Mouse (Mus musculus) neural tube, embryonic 15.5 days (tissue): ENCODE measurements around the gene Samhd1. TPM values are rescaled to one million over a fixed set of nuclear protein-coding genes. Genes with fewer than 3 reads are reported as not detected.

ENCODE experiments used
- ATAC-seq: fragments of 200-750 bp; cut with Nextera tagmentation; 2 replicates; pipeline ENCODE4 v1.8.0; 2017; ENCODE audit warnings: mild to moderate bottlenecking, moderate TSS enrichment, moderate library complexity; ENCODE audit not compliant: low FRiP score
- H3K27ac ChIP-seq: fragments of 300-500 bp; sonication (generic); replicated peaks from 2 replicates; pipeline ENCODE4 v1.5.1; 2015; ENCODE audit warnings: mild to moderate bottlenecking, inconsistent platforms
- H3K27me3 ChIP-seq: fragments of 300-500 bp; sonication (generic); replicated peaks from 2 replicates; pipeline ENCODE4 v1.6.1; 2015; ENCODE audit warnings: inconsistent platforms
- H3K36me3 ChIP-seq: fragments of 300-500 bp; sonication (generic); 2 replicates; pipeline ENCODE4 v1.6.1; 2015; ENCODE audit warnings: inconsistent platforms
- H3K4me1 ChIP-seq: fragments of 300-500 bp; sonication (generic); 2 replicates; pipeline ENCODE4 v1.6.1; 2015; ENCODE audit warnings: inconsistent platforms
- H3K4me2 ChIP-seq: fragments of 300-500 bp; sonication (generic); 2 replicates; pipeline ENCODE4 v1.6.1; 2015; ENCODE audit warnings: inconsistent platforms, mild to moderate bottlenecking, moderate library complexity
- H3K4me3 ChIP-seq: fragments of 300-500 bp; sonication (generic); replicated peaks from 2 replicates; pipeline ENCODE4 v1.5.1; 2015; ENCODE audit warnings: mild to moderate bottlenecking, inconsistent platforms
- H3K9ac ChIP-seq: fragments of 300-500 bp; sonication (generic); replicated peaks from 2 replicates; pipeline ENCODE4 v1.6.1; 2015; ENCODE audit warnings: mild to moderate bottlenecking, inconsistent platforms
- H3K9me3 ChIP-seq: fragments of 300-500 bp; sonication (generic); replicated peaks from 2 replicates; pipeline ENCODE4 v1.6.1; 2016; ENCODE audit warnings: inconsistent platforms
- WGBS: fragments of 180-500 bp; shearing (Covaris S2); methylation state at CpG from one replicate; pipeline ENCODE4 v1.1.7; 2015; ENCODE audit warnings: mixed read lengths; 5-methylcytosine and 5-hydroxymethylcytosine counted together
- polyA plus RNA-seq: library from polyadenylated mRNA; unstranded; fragments of >200 nt; fragmentation: Nextera tagmentation; extraction: Ambion mirVana; gene quantifications from 2 replicates; pipeline ENCODE4 v1.2.1, GENCODE M21; 2015

Gene Samhd1
- polyA plus RNA-seq, 1 experiment from 2014 or later, result 11.9 TPM

- H3K27ac ChIP-seq, result no peak overlapping the region
- H3K4me3 ChIP-seq, result no peak overlapping the region
- WGBS, result 92% methylated on average over 8 of the region's 8 CpGs
- no peak overlapping the region for H3K4me2 ChIP-seq
- H3K27me3 ChIP-seq, result no peaks in the 10 kb centered on the region
- H3K9ac ChIP-seq, result no peak overlapping the region
- H3K4me1 ChIP-seq, result no peaks in the 10 kb centered on the region
- no peaks in the 10 kb centered on the region for H3K9me3 ChIP-seq
- H3K36me3 ChIP-seq, result peaks cover 22% of the 10 kb centered on the region
- no peak for ATAC-seq
These were observed 13.3 kb downstream of the Samhd1 start for GRCm38 (mm10) chr2:157121766-157122165.

GRCm38 (mm10) chr2:157119075-157119474, 16.0 kb downstream of the Samhd1 start:
- no peak for ATAC-seq
- H3K9me3 ChIP-seq, result no peaks in the 10 kb centered on the region
- H3K4me1 ChIP-seq, result no peaks in the 10 kb centered on the region
- no peak overlapping the region for H3K9ac ChIP-seq
- no peak overlapping the region for H3K4me2 ChIP-seq
- H3K4me3 ChIP-seq, result no peak overlapping the region
- H3K36me3 ChIP-seq, result peaks cover 21% of the 10 kb centered on the region
- H3K27me3 ChIP-seq, result no peaks in the 10 kb centered on the region
- no peak overlapping the region for H3K27ac ChIP-seq
- 66% methylated on average over 3 of the region's 3 CpGs for WGBS

GRCm38 (mm10) chr2:157118556-157118955, 16.5 kb downstream of the Samhd1 start:
- ATAC-seq, result no peak
- H3K9me3 ChIP-seq, result no peaks in the 10 kb centered on the region
- no peaks in the 10 kb centered on the region for H3K4me1 ChIP-seq
- H3K27ac ChIP-seq, result no peak overlapping the region
- no peak overlapping the region for H3K4me2 ChIP-seq
- no peak overlapping the region for H3K9ac ChIP-seq
- no peak overlapping the region for H3K4me3 ChIP-seq
- H3K27me3 ChIP-seq, result no peaks in the 10 kb centered on the region
- 86% methylated on average over 4 of the region's 4 CpGs for WGBS
- H3K36me3 ChIP-seq, result peaks cover 26% of the 10 kb centered on the region

GRCm38 (mm10) chr2:157116964-157117363, 18.1 kb downstream of the Samhd1 start:
- no peak overlapping the region for H3K27ac ChIP-seq
- no peak overlapping the region for H3K4me2 ChIP-seq
- 22% methylated on average over 3 of the region's 3 CpGs for WGBS
- no peak for ATAC-seq
- no peak overlapping the region for H3K9ac ChIP-seq
- H3K9me3 ChIP-seq, result no peaks in the 10 kb centered on the region
- no peaks in the 10 kb centered on the region for H3K27me3 ChIP-seq
- H3K36me3 ChIP-seq, result peaks cover 33% of the 10 kb centered on the region
- no peaks in the 10 kb centered on the region for H3K4me1 ChIP-seq
- no peak overlapping the region for H3K4me3 ChIP-seq

- Histone ChIP-seq H3K4me3 (no peak overlapping the region), H3K9me3 (no peaks in the 10 kb centered on the region), H3K4me2 (no peak overlapping the region), H3K4me1 (no peaks in the 10 kb centered on the region), H3K27me3 (no peaks in the 10 kb centered on the region), H3K36me3 (peaks cover 38% of the 10 kb centered on the region), H3K9ac (no peak overlapping the region), H3K27ac (no peak overlapping the region)
- WGBS, result 95% methylated on average over 4 of the region's 4 CpGs
- no peak for ATAC-seq
These were observed 26.8 kb downstream of the Samhd1 start for GRCm38 (mm10) chr2:157108236-157108635.

GRCm38 (mm10) chr2:157104454-157104853, 30.6 kb downstream of the Samhd1 start:
- Histone ChIP-seq H3K27me3 (no peaks in the 10 kb centered on the region), H3K27ac (no peak overlapping the region), H3K4me1 (no peaks in the 10 kb centered on the region), H3K9ac (no peak overlapping the region), H3K4me3 (no peak overlapping the region), H3K9me3 (no peaks in the 10 kb centered on the region), H3K36me3 (peaks cover 34% of the 10 kb centered on the region), H3K4me2 (no peak overlapping the region)
- WGBS, result 78% methylated on average over 8 of the region's 8 CpGs
- ATAC-seq, result no peak

GRCm38 (mm10) chr2:157102256-157102655, 32.8 kb downstream of the Samhd1 start:
- Histone ChIP-seq H3K27ac (no peak overlapping the region), H3K9ac (no peak overlapping the region), H3K27me3 (no peaks in the 10 kb centered on the region), H3K4me3 (no peak overlapping the region), H3K4me2 (no peak overlapping the region), H3K4me1 (no peaks in the 10 kb centered on the region), H3K36me3 (peaks cover 24% of the 10 kb centered on the region), H3K9me3 (no peaks in the 10 kb centered on the region)
- 35% methylated on average over 2 of the region's 2 CpGs for whole genome bisulfite sequencing
- ATAC-seq, result no peak

- Histone ChIP-seq H3K27ac (no peak overlapping the region), H3K9ac (no peak overlapping the region), H3K36me3 (peaks cover 24% of the 10 kb centered on the region), H3K4me2 (no peak overlapping the region), H3K4me3 (no peak overlapping the region), H3K4me1 (no peaks in the 10 kb centered on the region), H3K27me3 (no peaks in the 10 kb centered on the region), H3K9me3 (no peaks in the 10 kb centered on the region)
- WGBS, result 95% methylated on average over 9 of the region's 9 CpGs
- ATAC-seq, result no peak
These were observed 33.4 kb downstream of the Samhd1 start for GRCm38 (mm10) chr2:157101650-157102049.

- no peak for ATAC-seq
- Histone ChIP-seq H3K27ac (no peak overlapping the region), H3K9me3 (no peaks in the 10 kb centered on the region), H3K27me3 (no peaks in the 10 kb centered on the region), H3K4me2 (no peak overlapping the region), H3K4me3 (no peak overlapping the region), H3K36me3 (peaks cover 24% of the 10 kb centered on the region), H3K9ac (no peak overlapping the region), H3K4me1 (no peaks in the 10 kb centered on the region)
- 88% methylated on average over 12 of the region's 12 CpGs for WGBS
These were observed 34.8 kb downstream of the Samhd1 start for GRCm38 (mm10) chr2:157100319-157100605.

- Histone ChIP-seq H3K27me3 (no peaks in the 10 kb centered on the region), H3K9me3 (no peaks in the 10 kb centered on the region), H3K27ac (no peak overlapping the region), H3K36me3 (peaks cover 20% of the 10 kb centered on the region), H3K4me2 (no peak overlapping the region), H3K4me3 (no peak overlapping the region), H3K9ac (no peak overlapping the region), H3K4me1 (0 out of 2 replicates have a peak, but pooled peaks cover 2% of the 10 kb centered on the region)
- ATAC-seq, result no peak
- WGBS, result 86% methylated on average over 12 of the region's 12 CpGs
These were observed 35.3 kb downstream of the Samhd1 start for GRCm38 (mm10) chr2:157099532-157100318.

GRCm38 (mm10) chr2:157095005-157095755, 39.9 kb downstream of the Samhd1 start:
- 70% methylated on average over 9 of the region's 9 CpGs for WGBS
- peaks cover 22% of the 10 kb centered on the region for H3K4me1 ChIP-seq
- peak; percentile 64; the same call in 1 of the 2 replicates for ATAC-seq
- H3K27me3 ChIP-seq, result no peaks in the 10 kb centered on the region
- H3K27ac ChIP-seq, result no peak overlapping the region
- H3K4me3 ChIP-seq, result no peak overlapping the region
- H3K9ac ChIP-seq, result no peak overlapping the region
- H3K4me2 ChIP-seq, result no peak overlapping the region
- peaks cover 6% of the 10 kb centered on the region; the same call in 1 of the 2 replicates for H3K36me3 ChIP-seq
- H3K9me3 ChIP-seq, result no peaks in the 10 kb centered on the region

GRCm38 (mm10) chr2:157092024-157092423, 43.0 kb downstream of the Samhd1 start:
- peak overlapping the region; percentile 25 for H3K4me2 ChIP-seq
- H3K27ac ChIP-seq, result peak overlapping the region; percentile 68
- H3K9ac ChIP-seq, result no peak overlapping the region
- H3K9me3 ChIP-seq, result no peaks in the 10 kb centered on the region
- WGBS, result 59% methylated on average over 8 of the region's 8 CpGs
- no peaks in the 10 kb centered on the region for H3K36me3 ChIP-seq
- no peak overlapping the region for H3K4me3 ChIP-seq
- peak; percentile 56 for ATAC-seq
- H3K4me1 ChIP-seq, result peaks cover 22% of the 10 kb centered on the region
- H3K27me3 ChIP-seq, result no peaks in the 10 kb centered on the region
